Mouse (Mus musculus) adrenal gland, postnatal 25 days (tissue): ENCODE data around the gene Tmem240. TPM values are rescaled to one million over a fixed set of nuclear protein-coding genes. Genes with fewer than 3 reads are reported as not detected.
"Not testable (repeated sequence)": the region's sequence is repeated elsewhere in the genome, so short reads cannot be mapped to it uniquely, and the experiment has no call there.

Source experiments
- DNase-seq: peaks from one replicate; pipeline ENCODE4 v3.0.0; 2021; ENCODE audit warnings: mixed read lengths
- total RNA-seq: library from RNA; stranded (reverse); gene quantifications from 2 replicates; pipeline ENCODE4 v1.2.3, GENCODE M21; 2021

The Tmem240 gene
- total RNA-seq, 1 experiment from 2014 or later = 1.6 TPM

- peak; percentile 63 for DNase-seq
Measured at GRCm38 (mm10) chr4:155734951-155735702, 527 bp downstream of the Tmem240 start.

- no peak for DNase-seq
Measured at GRCm38 (mm10) chr4:155735788-155736187, 1.2 kb downstream of the Tmem240 start.

DNA sequence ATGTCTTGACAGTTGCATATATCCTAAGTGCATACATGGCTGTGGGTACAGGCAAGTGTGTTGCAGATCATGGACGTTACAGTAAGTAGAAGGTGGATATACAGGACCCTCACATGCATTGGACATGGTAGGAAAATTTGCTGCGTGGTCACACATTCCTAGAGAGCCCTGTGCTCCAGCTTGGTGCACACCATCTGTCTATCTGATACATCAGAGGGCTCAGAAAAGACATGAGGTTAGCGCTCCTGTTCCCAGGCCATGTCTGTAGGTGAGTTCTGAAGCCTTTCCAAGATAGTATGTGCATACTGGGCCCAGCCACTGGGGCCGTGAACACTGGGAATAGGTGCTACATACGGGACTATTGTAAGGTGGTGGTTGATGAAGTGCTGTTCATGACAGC is 1.8 kb downstream of the Tmem240 start:
- no peak for DNase-seq

GRCm38 (mm10) chr4:155738262-155738661 is 3.7 kb downstream of the Tmem240 start:
- no peak for DNase-seq

DNA sequence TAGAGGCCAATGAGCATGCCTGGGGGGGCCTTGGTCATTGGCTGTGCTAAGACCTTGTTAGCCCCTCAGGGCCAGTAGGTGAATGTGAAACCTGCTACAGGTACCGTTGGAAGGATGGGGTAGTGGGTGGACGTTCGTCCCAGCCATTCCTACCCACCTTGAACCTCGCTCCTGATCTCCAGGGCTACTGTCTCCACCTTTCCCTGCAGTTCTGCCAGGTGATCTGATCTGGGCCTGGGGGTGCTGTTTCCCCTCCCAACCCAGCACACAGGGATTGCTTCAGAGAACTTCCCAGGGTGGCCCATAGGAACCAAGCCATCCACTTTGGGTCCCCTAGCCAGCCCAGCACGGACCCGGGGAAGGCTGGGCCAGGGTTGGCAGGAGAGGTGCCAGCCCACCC is 4.6 kb downstream of the Tmem240 start:
- DNase-seq = no peak

- peak; percentile 26 for DNase-seq
Measured at GRCm38 (mm10) chr4:155739741-155740636, 5.4 kb downstream of the Tmem240 start.

GRCm38 (mm10) chr4:155740681-155741080 is 6.1 kb downstream of the Tmem240 start:
- not testable (repeated sequence) for DNase-seq

DNA sequence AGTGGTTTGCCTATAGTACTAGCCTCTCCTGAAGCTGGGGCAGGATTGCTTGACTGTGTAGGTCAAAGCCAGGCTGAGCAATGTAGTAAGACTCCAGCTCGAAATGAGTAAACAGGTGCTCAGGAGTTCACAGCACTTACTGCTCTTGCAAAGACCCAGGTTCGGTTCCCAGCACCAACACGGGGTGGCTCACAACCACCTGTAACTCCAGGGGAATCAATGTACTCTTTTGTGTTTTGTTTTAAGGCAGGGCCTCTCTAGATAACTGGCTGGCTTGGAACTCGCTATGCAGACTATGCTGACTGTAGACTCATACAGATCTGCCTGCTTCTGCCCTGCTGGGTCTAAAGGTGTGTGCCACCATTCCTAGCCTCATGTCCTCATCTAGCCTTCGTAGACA is 8.1 kb downstream of the Tmem240 start:
- no peak for DNase-seq

- DNase-seq = no peak
Measured at GRCm38 (mm10) chr4:155744474-155744873, 9.9 kb downstream of the Tmem240 start.

DNA sequence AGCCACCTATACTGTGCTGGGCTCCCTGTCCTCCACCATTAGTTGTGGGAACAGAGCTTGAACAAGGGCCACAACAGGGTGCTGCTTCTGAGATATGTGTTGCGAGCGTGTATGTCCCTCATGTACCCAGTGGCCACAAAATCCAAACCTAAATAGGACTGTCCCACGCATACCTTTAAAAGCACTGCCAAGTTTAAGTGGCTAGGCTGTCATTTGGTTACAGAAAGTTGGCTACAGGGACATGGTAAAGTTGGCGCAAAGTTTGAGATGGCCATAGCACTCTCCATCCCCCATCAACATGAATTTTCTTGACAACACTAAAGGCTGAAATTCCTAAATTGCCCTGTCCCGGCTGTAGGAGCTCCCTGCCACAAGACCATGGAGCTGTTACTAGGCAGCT is 10.5 kb downstream of the Tmem240 start:
- no peak for DNase-seq

- DNase-seq = no peak
Measured at GRCm38 (mm10) chr4:155746036-155746548, 11.5 kb downstream of the Tmem240 start.

DNA sequence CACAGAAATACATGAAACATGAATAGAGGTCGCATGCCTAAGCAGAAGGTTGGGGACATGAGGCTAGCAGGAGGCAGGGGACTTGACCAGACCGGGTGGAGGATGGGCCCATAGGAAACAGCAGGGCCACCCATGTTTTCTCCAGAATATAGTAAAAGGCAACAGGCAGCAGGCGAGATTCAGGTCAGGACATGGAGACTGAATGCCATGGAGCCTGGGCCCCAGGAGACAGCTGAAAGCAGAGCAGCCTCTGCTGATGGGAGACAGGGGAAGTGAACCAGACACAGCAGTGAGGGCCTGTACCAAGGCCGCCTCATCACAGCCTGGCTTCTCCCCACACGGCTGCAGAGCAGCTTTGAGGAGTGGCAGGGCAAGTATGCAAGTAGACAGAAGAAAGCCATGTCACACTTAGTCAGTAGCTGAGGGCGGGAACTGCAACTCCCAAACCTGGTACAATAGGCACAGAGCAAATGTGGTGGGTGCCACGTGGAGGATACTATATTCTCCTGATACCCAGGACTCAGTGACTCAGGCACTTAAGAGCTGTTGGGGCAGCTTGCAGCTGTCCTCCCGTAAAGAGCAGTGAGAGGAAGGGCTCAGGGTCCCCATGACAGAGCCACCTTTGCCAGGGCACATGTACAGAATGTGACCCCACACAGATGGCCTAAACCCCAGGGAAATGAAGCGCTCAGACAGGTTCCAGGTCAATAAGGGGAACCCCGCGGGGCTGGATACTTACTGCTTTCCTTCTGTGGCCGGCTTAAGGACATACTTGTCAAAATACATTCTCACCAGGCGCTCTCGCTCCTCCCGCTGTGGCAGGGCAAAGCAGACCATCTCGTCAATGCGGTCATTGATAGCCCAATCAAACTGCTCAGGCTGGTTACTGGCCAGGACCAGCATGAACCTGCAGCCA is 12.2 kb downstream of the Tmem240 start:
- no peak for DNase-seq

- DNase-seq = no peak
Measured at GRCm38 (mm10) chr4:155757011-155757410, 22.4 kb downstream of the Tmem240 start.

GRCm38 (mm10) chr4:155759862-155760612 is 25.4 kb downstream of the Tmem240 start:
- DNase-seq = no peak

- peak; percentile 96 for DNase-seq
Measured at GRCm38 (mm10) chr4:155760613-155761355, 26.2 kb downstream of the Tmem240 start, which contains the start of gene Atad3a. Atad3a (minus strand) TSS chr4:155761093.

DNA sequence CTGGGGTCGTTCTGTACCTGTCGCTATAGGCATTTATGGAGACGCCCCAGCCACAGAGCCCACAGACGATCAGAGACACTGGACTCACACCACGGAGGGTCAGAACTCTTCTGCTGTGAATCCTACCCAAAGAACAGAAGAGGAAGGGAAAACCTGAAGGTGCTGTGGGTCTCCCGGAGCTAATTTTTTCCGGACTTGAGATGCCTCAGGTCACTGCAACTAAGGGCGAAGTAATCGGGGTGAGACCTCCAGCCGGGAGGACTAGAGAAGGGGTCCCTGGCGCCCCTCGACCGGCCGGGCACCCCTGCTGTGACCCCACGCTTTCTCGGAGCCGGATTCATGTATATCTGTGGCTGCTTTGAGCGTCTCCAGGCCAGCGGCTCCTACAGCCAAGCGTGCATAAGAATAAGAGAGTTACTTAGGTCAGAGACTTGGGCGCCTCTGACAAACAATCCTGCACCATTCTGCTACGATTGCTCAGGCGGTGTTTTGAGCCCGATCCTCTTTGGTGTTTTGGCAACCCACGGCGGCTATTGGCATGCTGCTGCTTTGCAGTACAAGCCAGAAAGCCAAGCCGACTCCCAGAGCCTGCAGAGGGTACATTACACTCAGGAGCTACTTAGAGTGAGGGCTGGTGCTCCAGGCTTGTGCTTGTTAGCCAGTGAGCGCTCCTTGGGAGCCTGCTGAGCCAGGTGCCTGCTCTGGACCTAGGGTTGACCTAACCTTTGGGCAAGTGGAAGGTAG is 26.9 kb downstream of the Tmem240 start:
- no peak for DNase-seq

DNA sequence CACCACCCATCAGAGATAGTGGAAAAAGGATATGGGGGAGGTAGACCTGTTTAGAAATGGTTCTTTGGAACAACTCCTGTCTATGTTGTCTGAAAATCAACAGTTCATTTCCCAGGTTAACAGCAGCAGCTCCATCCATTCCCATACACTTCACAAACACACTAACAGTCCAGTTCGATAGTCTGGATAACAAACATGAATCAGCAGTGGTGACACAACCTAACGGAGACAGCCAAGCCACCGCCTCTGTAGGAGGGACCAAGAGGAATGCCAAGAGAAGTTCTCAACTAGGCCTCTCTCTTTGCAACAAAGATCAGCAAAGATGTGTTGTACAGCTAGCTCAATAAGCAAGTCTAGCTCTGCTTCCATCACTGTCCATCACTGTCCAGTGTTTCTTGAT is 27.8 kb downstream of the Tmem240 start:
- DNase-seq = no peak

DNA sequence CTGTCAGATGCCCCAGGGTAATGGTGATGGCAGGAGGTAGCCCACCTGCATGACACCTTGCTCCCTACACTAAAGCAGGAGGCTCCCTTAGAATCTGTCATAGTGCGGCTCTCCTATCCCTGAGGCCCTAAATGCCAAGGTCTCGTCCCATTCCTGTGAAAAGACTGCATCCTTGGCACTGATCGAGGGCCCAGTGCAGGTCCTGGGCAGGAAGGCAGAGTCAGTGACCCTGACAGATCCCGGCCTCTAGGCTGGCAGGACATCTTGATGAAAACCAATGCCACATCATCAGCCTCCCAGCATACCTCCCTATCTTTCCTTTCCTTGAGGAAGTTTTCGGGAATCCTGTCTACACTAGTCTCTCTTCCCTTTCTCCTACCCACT is 34.9 kb downstream of the Tmem240 start:
- no peak for DNase-seq

GRCm38 (mm10) chr4:155769880-155770512 is 35.4 kb downstream of the Tmem240 start:
- DNase-seq = peak; percentile 93
